Mouse (Mus musculus): ENCODE data around the gene Rbp1.

The Rbp1 gene

GRCm38 (mm10) chr9:98418346-98418745 is 4.4 kb upstream of the Rbp1 start:
- no peak overlapping the region for H3K4me3 ChIP-seq (replicated peaks; ENCODE audit: low read length)
- H3K36me3 ChIP-seq (ENCODE audit: insufficient read depth, low read length) = no peaks in the 10 kb centered on the region
- H3K9me3 ChIP-seq (ENCODE audit: low read length) = no peaks in the 10 kb centered on the region
- no peak for TF ChIP-seq NANOG (IDR thresholded peaks at IDR 0.05; ENCODE audit: borderline replicate concordance, low read length)
- TF ChIP-seq POU5F1 (IDR thresholded peaks at IDR 0.05; ENCODE audit: borderline replicate concordance, low read length) = no peak
- no peak for TF ChIP-seq CTCF (conservative IDR thresholded peaks at IDR 0.05; ENCODE audit: low read length)
- peaks cover 25% of the 10 kb centered on the region for H3K27me3 ChIP-seq (ENCODE audit: insufficient read depth, low read length)
- H3K4me1 ChIP-seq (replicated peaks; ENCODE audit: low read depth, low read length) = peaks cover 20% of the 10 kb centered on the region

GRCm38 (mm10) chr9:98420666-98421065 is 2.1 kb upstream of the Rbp1 start:
- H3K4me3 ChIP-seq (replicated peaks; ENCODE audit: low read length) = no peak overlapping the region
- H3K4me1 ChIP-seq (replicated peaks; ENCODE audit: low read depth, low read length) = peaks cover 35% of the 10 kb centered on the region
- H3K9me3 ChIP-seq (ENCODE audit: low read length) = no peaks in the 10 kb centered on the region
- TF ChIP-seq CTCF (conservative IDR thresholded peaks at IDR 0.05; ENCODE audit: low read length) (no peak), NANOG (IDR thresholded peaks at IDR 0.05; ENCODE audit: borderline replicate concordance, low read length) (no peak), POU5F1 (IDR thresholded peaks at IDR 0.05; ENCODE audit: borderline replicate concordance, low read length) (no peak)
- no peaks in the 10 kb centered on the region for H3K36me3 ChIP-seq (ENCODE audit: insufficient read depth, low read length)
- peaks cover 34% of the 10 kb centered on the region for H3K27me3 ChIP-seq (ENCODE audit: insufficient read depth, low read length)

- Histone ChIP-seq H3K4me3 (replicated peaks; ENCODE audit: low read length) (no peak overlapping the region), H3K27me3 (ENCODE audit: insufficient read depth, low read length) (peaks cover 47% of the 10 kb centered on the region), H3K36me3 (ENCODE audit: insufficient read depth, low read length) (no peaks in the 10 kb centered on the region), H3K4me1 (replicated peaks; ENCODE audit: low read depth, low read length) (peaks cover 47% of the 10 kb centered on the region), H3K9me3 (ENCODE audit: low read length) (no peaks in the 10 kb centered on the region)
- no peak for TF ChIP-seq CTCF (conservative IDR thresholded peaks at IDR 0.05; ENCODE audit: low read length)
Observed at GRCm38 (mm10) chr9:98421903-98422302, 858 bp upstream of the Rbp1 start.

GRCm38 (mm10) chr9:98423691-98424090 is 930 bp downstream of the Rbp1 start:
- Histone ChIP-seq H3K9me3 (ENCODE audit: low read length) (no peaks in the 10 kb centered on the region), H3K27me3 (ENCODE audit: insufficient read depth, low read length) (peaks cover 63% of the 10 kb centered on the region), H3K4me3 (replicated peaks; ENCODE audit: low read length) (no peak overlapping the region), H3K4me1 (replicated peaks; ENCODE audit: low read depth, low read length) (peaks cover 65% of the 10 kb centered on the region), H3K36me3 (ENCODE audit: insufficient read depth, low read length) (no peaks in the 10 kb centered on the region)
- no peak for TF ChIP-seq CTCF (conservative IDR thresholded peaks at IDR 0.05; ENCODE audit: low read length)
- TF ChIP-seq POU5F1 (IDR thresholded peaks at IDR 0.05; ENCODE audit: borderline replicate concordance, low read length) = no peak
- TF ChIP-seq NANOG (IDR thresholded peaks at IDR 0.05; ENCODE audit: borderline replicate concordance, low read length) = no peak

GRCm38 (mm10) chr9:98424291-98424690 is 1.5 kb downstream of the Rbp1 start:
- Histone ChIP-seq H3K27me3 (ENCODE audit: insufficient read depth, low read length) (peaks cover 58% of the 10 kb centered on the region), H3K36me3 (ENCODE audit: insufficient read depth, low read length) (no peaks in the 10 kb centered on the region), H3K4me1 (replicated peaks; ENCODE audit: low read depth, low read length) (peaks cover 71% of the 10 kb centered on the region), H3K4me3 (replicated peaks; ENCODE audit: low read length) (peak overlapping the region; percentile 74), H3K9me3 (ENCODE audit: low read length) (peaks cover under 1% of the 10 kb centered on the region; the same call in 1 of the 2 replicates)
- TF ChIP-seq POU5F1 (IDR thresholded peaks at IDR 0.05; ENCODE audit: borderline replicate concordance, low read length) = no peak

GRCm38 (mm10) chr9:98424725-98425210 is 2.0 kb downstream of the Rbp1 start:
- TF ChIP-seq NANOG (IDR thresholded peaks at IDR 0.05; ENCODE audit: borderline replicate concordance, low read length) (no peak), CTCF (conservative IDR thresholded peaks at IDR 0.05; ENCODE audit: low read length) (no peak), POU5F1 (IDR thresholded peaks at IDR 0.05; ENCODE audit: borderline replicate concordance, low read length) (no peak)
- H3K9me3 ChIP-seq (ENCODE audit: low read length) = peaks cover 5% of the 10 kb centered on the region

GRCm38 (mm10) chr9:98425351-98425880 is 2.7 kb downstream of the Rbp1 start:
- H3K27me3 ChIP-seq (ENCODE audit: insufficient read depth, low read length) = peaks cover 63% of the 10 kb centered on the region
- TF ChIP-seq NANOG (IDR thresholded peaks at IDR 0.05; ENCODE audit: borderline replicate concordance, low read length) = no peak
- TF ChIP-seq POU5F1 (IDR thresholded peaks at IDR 0.05; ENCODE audit: borderline replicate concordance, low read length) = no peak
- TF ChIP-seq CTCF (conservative IDR thresholded peaks at IDR 0.05; ENCODE audit: low read length) = no peak
- peaks cover 6% of the 10 kb centered on the region for H3K9me3 ChIP-seq (ENCODE audit: low read length)
- peaks cover 80% of the 10 kb centered on the region for H3K4me1 ChIP-seq (replicated peaks; ENCODE audit: low read depth, low read length)
- H3K4me3 ChIP-seq (replicated peaks; ENCODE audit: low read length) = peak overlapping the region; percentile 74
- no peaks in the 10 kb centered on the region for H3K36me3 ChIP-seq (ENCODE audit: insufficient read depth, low read length)

More at GRCm38 (mm10) chr9:98424725-98425210, 2.0 kb downstream of the Rbp1 start:
- Histone ChIP-seq H3K4me3 (replicated peaks; ENCODE audit: low read length) (peak overlapping the region; percentile 74), H3K27me3 (ENCODE audit: insufficient read depth, low read length) (peaks cover 62% of the 10 kb centered on the region), H3K4me1 (replicated peaks; ENCODE audit: low read depth, low read length) (peaks cover 76% of the 10 kb centered on the region), H3K36me3 (ENCODE audit: insufficient read depth, low read length) (no peaks in the 10 kb centered on the region)

GRCm38 (mm10) chr9:98427906-98428517 is 5.3 kb downstream of the Rbp1 start:
- no peak overlapping the region for H3K4me3 ChIP-seq (replicated peaks; ENCODE audit: low read length)
- no peak for TF ChIP-seq NANOG (IDR thresholded peaks at IDR 0.05; ENCODE audit: borderline replicate concordance, low read length)
- TF ChIP-seq POU5F1 (IDR thresholded peaks at IDR 0.05; ENCODE audit: borderline replicate concordance, low read length) = no peak
- TF ChIP-seq CTCF (conservative IDR thresholded peaks at IDR 0.05; ENCODE audit: low read length) = no peak
- no peaks in the 10 kb centered on the region for H3K36me3 ChIP-seq (ENCODE audit: insufficient read depth, low read length)
- peaks cover 61% of the 10 kb centered on the region for H3K27me3 ChIP-seq (ENCODE audit: insufficient read depth, low read length)
- peaks cover 6% of the 10 kb centered on the region for H3K9me3 ChIP-seq (ENCODE audit: low read length)
- H3K4me1 ChIP-seq (replicated peaks; ENCODE audit: low read depth, low read length) = peaks cover 75% of the 10 kb centered on the region

- H3K27me3 ChIP-seq (ENCODE audit: insufficient read depth, low read length) = peaks cover 58% of the 10 kb centered on the region
- no peak for TF ChIP-seq CTCF (conservative IDR thresholded peaks at IDR 0.05; ENCODE audit: low read length)
- no peak for TF ChIP-seq POU5F1 (IDR thresholded peaks at IDR 0.05; ENCODE audit: borderline replicate concordance, low read length)
- no peak for TF ChIP-seq NANOG (IDR thresholded peaks at IDR 0.05; ENCODE audit: borderline replicate concordance, low read length)
Observed at GRCm38 (mm10) chr9:98428783-98429182, 6.0 kb downstream of the Rbp1 start.

More at GRCm38 (mm10) chr9:98428783-98429182, 6.0 kb downstream of the Rbp1 start:
- no peak overlapping the region for H3K4me3 ChIP-seq (replicated peaks; ENCODE audit: low read length)
- H3K4me1 ChIP-seq (replicated peaks; ENCODE audit: low read depth, low read length) = peaks cover 76% of the 10 kb centered on the region
- H3K9me3 ChIP-seq (ENCODE audit: low read length) = peaks cover 6% of the 10 kb centered on the region
- no peaks in the 10 kb centered on the region for H3K36me3 ChIP-seq (ENCODE audit: insufficient read depth, low read length)
